Mouse (Mus musculus): ENCODE measurements around the gene Gm45717.

DNA sequence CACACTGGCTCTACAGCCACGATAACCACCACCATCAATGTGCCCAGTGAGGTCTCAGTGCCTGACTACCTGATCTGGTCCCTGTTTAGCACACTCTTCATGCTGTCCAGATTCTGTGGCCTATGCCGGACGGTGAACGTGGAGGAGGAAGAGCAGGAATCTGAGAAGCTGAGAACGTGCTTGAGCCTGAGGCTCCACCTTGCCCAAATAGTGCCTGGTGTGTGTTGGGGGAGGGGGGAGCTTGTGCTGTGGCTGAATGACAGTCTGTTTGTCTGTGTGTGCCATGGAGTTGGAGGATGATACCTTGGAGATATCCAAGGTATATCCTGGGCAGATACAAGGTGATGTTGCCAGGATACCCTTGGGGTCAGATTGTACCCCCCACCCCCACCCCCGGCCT lies 34.4 kb upstream of the Gm45717 start:
- no peak for TF ChIP-seq CTCF (IDR thresholded peaks at IDR 0.05; ENCODE audit: low read depth, low read length)
- TF ChIP-seq POLR2A (IDR thresholded peaks at IDR 0.05; ENCODE audit: borderline replicate concordance, low read depth, low read length), result no peak

Data from bone marrow macrophage, adult 2 months (primary cell).